In the genomic region with DNA sequence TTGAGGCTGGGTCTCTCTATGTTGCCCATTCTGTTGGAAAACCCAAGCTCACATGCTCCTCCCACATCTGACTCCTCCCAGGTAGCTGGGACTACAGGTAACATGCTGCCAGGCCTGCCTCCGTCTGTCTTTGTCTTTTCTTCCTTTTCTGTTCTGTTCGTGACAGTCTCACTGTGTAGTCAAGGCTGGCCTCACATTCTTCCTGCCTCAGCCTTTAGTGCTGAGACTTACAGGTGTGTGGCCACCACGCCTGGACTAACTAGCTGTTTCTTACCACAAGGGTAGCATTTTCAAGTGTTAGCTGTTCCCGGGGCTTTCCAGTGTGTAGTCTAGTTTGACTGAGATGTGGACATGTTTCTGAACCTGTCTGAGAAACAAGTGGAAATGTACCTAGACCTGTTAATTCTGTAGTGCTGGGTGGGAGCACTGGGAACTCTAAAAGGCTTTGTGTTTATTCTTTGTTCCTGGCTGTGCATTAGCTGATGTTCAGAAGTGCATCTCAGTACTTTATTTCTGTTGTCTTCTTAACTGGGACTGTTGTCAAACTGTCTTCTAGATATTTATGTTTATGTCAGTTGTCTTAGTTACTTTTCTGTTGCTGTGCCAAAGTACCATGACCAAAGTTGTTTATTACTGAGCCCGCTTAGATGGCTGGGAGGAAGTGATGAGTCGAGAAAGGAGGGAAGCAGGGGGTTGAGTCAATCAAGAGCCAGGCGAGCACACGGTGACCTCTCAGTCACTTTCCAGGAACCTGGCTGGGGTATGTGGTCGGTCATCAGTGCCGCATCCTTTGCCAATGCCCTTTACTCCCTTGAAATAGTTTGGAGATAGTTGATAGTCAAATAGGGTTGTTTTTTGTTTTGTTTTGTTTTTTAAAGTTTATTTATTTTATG, we compare ENCODE assay signal across 10 mouse cellular contexts. TPM values are rescaled to one million over a fixed set of nuclear protein-coding genes. Genes with fewer than 3 reads are reported as not detected.
DNase-seq lines count a peak whose midpoint lies in the region; ATAC-seq and TF ChIP-seq lines count a peak whose summit lies in the region.
"Had no signal": no experiment of that assay in that cellular context is flagged by ENCODE, and none has a peak within 500 bp of the region (broad histone marks: within the 10 kb centered on the region; RNA-seq: fewer than 3 reads in every experiment).

No protein-coding gene starts in this region.

- H3K4me2 ChIP-seq in midbrain, embryonic 12.5 days (replicated peaks), result no peak overlapping the region; the same call in 1 of the 2 replicates
- H3K4me2 ChIP-seq in midbrain, embryonic 16.5 days (ENCODE audit: low read length), result no peak overlapping the region
- no peak overlapping the region for H3K4me2 ChIP-seq in stomach, embryonic 16.5 days (ENCODE audit: low read depth, low read length)

- H3K4me3 ChIP-seq in heart, adult 2 months, result no peak overlapping the region
- no peak overlapping the region for H3K4me3 ChIP-seq in midbrain, embryonic 12.5 days
- no peak overlapping the region for H3K4me3 ChIP-seq in midbrain, embryonic 16.5 days (ENCODE audit: low read depth, low read length)
- no peak overlapping the region for H3K4me3 ChIP-seq in stomach, embryonic 16.5 days (replicated peaks; ENCODE audit: low read length)
- H3K4me3 ChIP-seq: limb, embryonic 10.5 days; myocyte had no signal

- TF ChIP-seq POLR2A in heart, adult 2 months (IDR thresholded peaks at IDR 0.05; ENCODE audit: insufficient read depth, low read depth, low read length), result no peak

- H3K9me3 ChIP-seq in midbrain, embryonic 12.5 days, result peaks cover 2% of the 10 kb centered on the region; the same call in 1 of the 2 replicates
- H3K9me3 ChIP-seq in midbrain, embryonic 16.5 days (replicated peaks; ENCODE audit: control insufficient read depth, low read length, poor library complexity, severe bottlenecking), result no peaks in the 10 kb centered on the region
- no peaks in the 10 kb centered on the region for H3K9me3 ChIP-seq in stomach, embryonic 16.5 days (replicated peaks; ENCODE audit: control insufficient read depth, low read length)
- H3K9me3 ChIP-seq: limb, embryonic 10.5 days had no signal

- WGBS in heart, adult 2 months, result 29% methylated on average over 10 of the region's 10 CpGs
- WGBS in midbrain, embryonic 12.5 days, result 54% methylated on average over 10 of the region's 10 CpGs
- 57% methylated on average over 10 of the region's 10 CpGs for WGBS in midbrain, embryonic 16.5 days
- 60% methylated on average over 10 of the region's 10 CpGs for WGBS in stomach, embryonic 16.5 days

- no peak overlapping the region for H3K9ac ChIP-seq in heart, adult 2 months (ENCODE audit: low read depth, low read length)
- no peak overlapping the region for H3K9ac ChIP-seq in midbrain, embryonic 12.5 days (replicated peaks)
- no peak overlapping the region for H3K9ac ChIP-seq in midbrain, embryonic 16.5 days (ENCODE audit: low read depth, low read length)
- no peak overlapping the region for H3K9ac ChIP-seq in stomach, embryonic 16.5 days (ENCODE audit: low read length)

- 0 out of 2 replicates have a peak, but pooled peaks have one; percentile 13 for TF ChIP-seq EP300 in heart, adult 2 months (IDR thresholded peaks at IDR 0.05; ENCODE audit: insufficient read depth, low read depth, low read length)

- ATAC-seq in midbrain, embryonic 12.5 days (ENCODE audit: low FRiP score, low read depth), result 0 out of 2 replicates have a peak, but pooled peaks have one; percentile 8
- no peak for ATAC-seq in midbrain, embryonic 16.5 days
- peak; percentile 67 for ATAC-seq in inflammation-experienced regulatory T-cells, adult 6 months
- ATAC-seq in stomach, embryonic 16.5 days (ENCODE audit: insufficient read depth, low FRiP score), result no peak

- intact Hi-C loops in heart, adult 2 months (cut with DNase I), result loop anchor here (2.0 kb wide), 1 partner anchor 17 kb away; no protein-coding TSS in a partner anchor
- intact Hi-C loops in heart, postnatal 25 days (cut with DNase I), result loop anchor here (2.0 kb wide), 1 partner anchor 17 kb away; no protein-coding TSS in a partner anchor

- H3K36me3 ChIP-seq in heart, adult 2 months (ENCODE audit: control insufficient read depth, insufficient read depth, low read length), result peaks cover 43% of the 10 kb centered on the region
- H3K36me3 ChIP-seq in midbrain, embryonic 12.5 days, result no peaks in the 10 kb centered on the region
- no peaks in the 10 kb centered on the region for H3K36me3 ChIP-seq in midbrain, embryonic 16.5 days (ENCODE audit: control insufficient read depth, insufficient read depth, low read length)
- no peaks in the 10 kb centered on the region for H3K36me3 ChIP-seq in stomach, embryonic 16.5 days (ENCODE audit: control insufficient read depth, insufficient read depth, low read length)

- H3K79me2 ChIP-seq in heart, adult 2 months (replicated peaks; ENCODE audit: control insufficient read depth, insufficient read depth, low read length), result 0 out of 2 replicates have a peak, but pooled peaks cover 3% of the 10 kb centered on the region

- H3K27me3 ChIP-seq in heart, adult 2 months (ENCODE audit: control insufficient read depth, insufficient read depth, low read length), result no peaks in the 10 kb centered on the region
- peaks cover 20% of the 10 kb centered on the region for H3K27me3 ChIP-seq in midbrain, embryonic 12.5 days
- no peaks in the 10 kb centered on the region for H3K27me3 ChIP-seq in midbrain, embryonic 16.5 days (ENCODE audit: control insufficient read depth, insufficient read depth, low read depth, low read length)
- no peaks in the 10 kb centered on the region for H3K27me3 ChIP-seq in stomach, embryonic 16.5 days (ENCODE audit: control insufficient read depth, insufficient read depth, low read length)

- peak overlapping the region; percentile 98 for H3K27ac ChIP-seq in heart, adult 2 months
- H3K27ac ChIP-seq in midbrain, embryonic 12.5 days (replicated peaks), result no peak overlapping the region
- no peak overlapping the region for H3K27ac ChIP-seq in midbrain, embryonic 16.5 days (ENCODE audit: low read length)
- H3K27ac ChIP-seq in stomach, embryonic 16.5 days (ENCODE audit: low read length), result peak overlapping the region; percentile 89

- DNase-seq in heart, adult 2 months, result peak in 1 of 2 experiments; percentile 31
- no peak for DNase-seq in heart, postnatal 25 days (ENCODE audit: low spot score)
- no peak for DNase-seq in adrenal gland, postnatal 4 days (ENCODE audit: low spot score in 2 of 2)
- no peak for DNase-seq in layer of hippocampus, adult 8-10 months (ENCODE audit: low spot score in 2 of 2)

- H3K4me1 ChIP-seq in heart, adult 2 months (ENCODE audit: control insufficient read depth, insufficient read depth, low read length), result peaks cover 42% of the 10 kb centered on the region
- H3K4me1 ChIP-seq in midbrain, embryonic 12.5 days, result peaks cover 41% of the 10 kb centered on the region
- peaks cover 23% of the 10 kb centered on the region for H3K4me1 ChIP-seq in midbrain, embryonic 16.5 days (ENCODE audit: control insufficient read depth, insufficient read depth, low read length)
- peaks cover 38% of the 10 kb centered on the region for H3K4me1 ChIP-seq in stomach, embryonic 16.5 days (ENCODE audit: control insufficient read depth, insufficient read depth, low read length)

- TF ChIP-seq CTCF in heart, adult 2 months (IDR thresholded peaks at IDR 0.05), result no peak

RNA-seq across cellular contexts. Expression of gene Cds2, which starts 18.9 kb away (rescaled TPM):
- 10 to 100 TPM; 75.4 to 90.4 TPM for total RNA-seq in heart, adult 2 months (2021)
- polyA plus RNA-seq in heart, adult 2 months (2012; rRNA removed), result 48.0 and 85.1 TPM in 2 replicates
- total RNA-seq in heart, postnatal 25 days (2021), result 10 to 100 TPM; 78.3 to 96.3 TPM
- 33.5 and 34.7 TPM in 2 replicates for polyA plus RNA-seq in midbrain, embryonic 12.5 days (2016; fragmentation: Nextera tagmentation; extraction: Ambion mirVana)
- 40.1 and 40.3 TPM in 2 replicates for polyA plus RNA-seq in midbrain, embryonic 16.5 days (2015; fragmentation: Nextera tagmentation; extraction: Ambion mirVana)
- 10 to 100 TPM; 24.8 to 35.4 (median 25.0) TPM for polyA plus RNA-seq in inflammation-experienced regulatory T-cells, adult 6 months (2017; shearing (Covaris generic))
- 19.7 and 20.3 TPM in 2 replicates for polyA plus RNA-seq in stomach, embryonic 16.5 days (2015; fragmentation: Nextera tagmentation; extraction: Ambion mirVana)
- total RNA-seq in adrenal gland, postnatal 4 days (2021), result 10 to 100 TPM; 63.3 to 77.3 TPM
- total RNA-seq in layer of hippocampus, adult 8-10 months (2022), result 100 to 1,000 TPM; 242 to 286 (median 261) TPM

RNA-seq across cellular contexts. Expression of gene Pcna, which starts 28.7 kb away (rescaled TPM):
- 10 to 100 TPM; 36.5 to 39.9 TPM for total RNA-seq in heart, adult 2 months (2021)
- polyA plus RNA-seq in heart, adult 2 months (2012; rRNA removed), result 25.9 and 35.8 TPM in 2 replicates
- total RNA-seq in heart, postnatal 25 days (2021), result 10 to 100 TPM; 37.5 to 40.9 TPM
- polyA plus RNA-seq in midbrain, embryonic 12.5 days (2016; fragmentation: Nextera tagmentation; extraction: Ambion mirVana), result 261 and 265 TPM in 2 replicates
- polyA plus RNA-seq in midbrain, embryonic 16.5 days (2015; fragmentation: Nextera tagmentation; extraction: Ambion mirVana), result 88.2 and 94.7 TPM in 2 replicates
- 100 to 1,000 TPM; 149 to 308 (median 151) TPM for polyA plus RNA-seq in inflammation-experienced regulatory T-cells, adult 6 months (2017; shearing (Covaris generic))
- 197 and 208 TPM in 2 replicates for polyA plus RNA-seq in stomach, embryonic 16.5 days (2015; fragmentation: Nextera tagmentation; extraction: Ambion mirVana)
- total RNA-seq in adrenal gland, postnatal 4 days (2021), result 100 to 1,000 TPM; 141 to 161 TPM
- total RNA-seq in layer of hippocampus, adult 8-10 months (2022), result 10 to 100 TPM; 49.3 to 54.8 (median 50.2) TPM

RNA-seq across cellular contexts. Expression of gene Tmem230, which starts 34.2 kb away (rescaled TPM):
- 10 to 100 TPM; 23.1 to 23.3 TPM for total RNA-seq in heart, adult 2 months (2021)
- polyA plus RNA-seq in heart, adult 2 months (2012; rRNA removed), result 28.0 and 43.2 TPM in 2 replicates
- total RNA-seq in heart, postnatal 25 days (2021), result 10 to 100 TPM; 22.6 to 23.9 TPM
- polyA plus RNA-seq in midbrain, embryonic 12.5 days (2016; fragmentation: Nextera tagmentation; extraction: Ambion mirVana), result 54.7 and 57.2 TPM in 2 replicates
- 45.4 and 46.6 TPM in 2 replicates for polyA plus RNA-seq in midbrain, embryonic 16.5 days (2015; fragmentation: Nextera tagmentation; extraction: Ambion mirVana)
- polyA plus RNA-seq in inflammation-experienced regulatory T-cells, adult 6 months (2017; shearing (Covaris generic)), result 10 to 100 TPM; 28.2 to 45.1 (median 37.2) TPM
- polyA plus RNA-seq in stomach, embryonic 16.5 days (2015; fragmentation: Nextera tagmentation; extraction: Ambion mirVana), result 38.2 and 40.6 TPM in 2 replicates
- 10 to 100 TPM; 37.5 to 39.1 TPM for total RNA-seq in adrenal gland, postnatal 4 days (2021)
- 10 to 100 TPM; 26.4 to 34.7 (median 31.1) TPM for total RNA-seq in layer of hippocampus, adult 8-10 months (2022)

Comparison
In these comparisons a context has a peak if more than half of its experiments do, and no peak if none do; other contexts are left out.
1. ATAC-seq: peak in midbrain, embryonic 12.5 days (single experiment) and inflammation-experienced regulatory T-cells, adult 6 months (single experiment); none in midbrain, embryonic 16.5 days (single experiment) and stomach, embryonic 16.5 days (single experiment).
2. H3K27ac ChIP-seq: peak in heart, adult 2 months (single experiment) and stomach, embryonic 16.5 days (single experiment); none in midbrain, embryonic 12.5 days (single experiment) and midbrain, embryonic 16.5 days (single experiment).